9 mouse cellular contexts compared by ENCODE assay signal in genomic region chr2:33781655-33782400, GRCm38 (mm10).
A peak's percentile ranks its signal among the peaks of the same experiment; 100 is the strongest.
DNase-seq lines count a peak whose midpoint lies in the region; ATAC-seq and TF ChIP-seq lines count a peak whose summit lies in the region.
"Had no signal": no experiment of that assay in that cellular context is flagged by ENCODE, and none has a peak within 500 bp of the region (broad histone marks: within the 10 kb centered on the region; RNA-seq: fewer than 3 reads in every experiment).

No protein-coding gene starts in this region.

- H3K27ac ChIP-seq in embryonic facial prominence, embryonic 11.5 days (replicated peaks; ENCODE audit: low read depth, low read length): 0 out of 2 replicates have a peak overlapping the region, but pooled peaks have one; percentile 25
- peak overlapping the region; percentile 80 for H3K27ac ChIP-seq in limb, embryonic 10.5 days
- 0 out of 2 replicates have a peak overlapping the region, but pooled peaks have one; percentile 55 for H3K27ac ChIP-seq in midbrain, postnatal 0 days (ENCODE audit: low read depth, low read length)
- H3K27ac ChIP-seq: macrophage had no signal

- DNase-seq in R1 (ENCODE audit: low read depth, low spot score): peak; percentile 73
- peak; percentile 75 for DNase-seq in embryonic facial prominence, embryonic 11.5 days (ENCODE audit: low spot score)
- DNase-seq in limb, embryonic 10.5 days (ENCODE audit: low spot score): peak; percentile 70
- no peak for DNase-seq in midbrain, postnatal 0 days (ENCODE audit: low spot score)
- no peak for DNase-seq in adrenal gland, postnatal 14 days
- no peak for DNase-seq in ovary, postnatal 10 days (ENCODE audit: low spot score)
- DNase-seq: thymus, adult 18-20 months had no signal

- H3K36me3 ChIP-seq in embryonic facial prominence, embryonic 11.5 days (replicated peaks; ENCODE audit: control insufficient read depth, insufficient read depth, low read depth, low read length): peaks cover 5% of the 10 kb centered on the region
- peaks cover 42% of the 10 kb centered on the region for H3K36me3 ChIP-seq in limb, embryonic 10.5 days
- no peaks in the 10 kb centered on the region for H3K36me3 ChIP-seq in midbrain, postnatal 0 days (ENCODE audit: insufficient read depth, low read length)

- peaks cover 17% of the 10 kb centered on the region for H3K9me3 ChIP-seq in embryonic facial prominence, embryonic 11.5 days (replicated peaks; ENCODE audit: control insufficient read depth, low read length)
- peaks cover 25% of the 10 kb centered on the region for H3K9me3 ChIP-seq in limb, embryonic 10.5 days (replicated peaks)
- no peaks in the 10 kb centered on the region for H3K9me3 ChIP-seq in midbrain, postnatal 0 days (ENCODE audit: low read length)

- no peak for ATAC-seq in embryonic facial prominence, embryonic 11.5 days (replicated peaks; ENCODE audit: insufficient number of reproducible peaks, low FRiP score, low TSS enrichment, low read depth)
- no peak for ATAC-seq in midbrain, postnatal 0 days (ENCODE audit: low FRiP score)
- no peak for ATAC-seq in megakaryocyte, adult 5-6 weeks (ENCODE audit: poor library complexity, severe bottlenecking)

- TF ChIP-seq CTCF in midbrain, postnatal 0 days (IDR thresholded peaks at IDR 0.05): no peak

- no peak overlapping the region for H3K9ac ChIP-seq in embryonic facial prominence, embryonic 11.5 days (replicated peaks; ENCODE audit: low read length)
- no peak overlapping the region for H3K9ac ChIP-seq in midbrain, postnatal 0 days (replicated peaks; ENCODE audit: low read length, poor library complexity, severe bottlenecking)

- H3K4me3 ChIP-seq in embryonic facial prominence, embryonic 11.5 days (ENCODE audit: low read depth, low read length): no peak overlapping the region
- no peak overlapping the region for H3K4me3 ChIP-seq in limb, embryonic 10.5 days
- H3K4me3 ChIP-seq in midbrain, postnatal 0 days (ENCODE audit: low read depth, low read length): no peak overlapping the region

- 60% methylated on average over 11 of the region's 11 CpGs for WGBS in embryonic facial prominence, embryonic 11.5 days
- WGBS in limb, embryonic 10.5 days: 58% methylated on average over 11 of the region's 11 CpGs
- WGBS in midbrain, postnatal 0 days: 47% methylated on average over 11 of the region's 11 CpGs

- H3K4me1 ChIP-seq in embryonic facial prominence, embryonic 11.5 days (ENCODE audit: control insufficient read depth, insufficient read depth, low read length): no peaks in the 10 kb centered on the region
- peaks cover 40% of the 10 kb centered on the region for H3K4me1 ChIP-seq in limb, embryonic 10.5 days
- peaks cover 12% of the 10 kb centered on the region; the same call in 1 of the 2 replicates for H3K4me1 ChIP-seq in midbrain, postnatal 0 days (ENCODE audit: insufficient read depth, low read length)

- H3K4me2 ChIP-seq in embryonic facial prominence, embryonic 11.5 days (ENCODE audit: low read depth, low read length): no peak overlapping the region
- H3K4me2 ChIP-seq in midbrain, postnatal 0 days (ENCODE audit: low read depth, low read length, poor library complexity, severe bottlenecking): no peak overlapping the region

- no peaks in the 10 kb centered on the region for H3K27me3 ChIP-seq in embryonic facial prominence, embryonic 11.5 days (ENCODE audit: control insufficient read depth, insufficient read depth, low read length)
- H3K27me3 ChIP-seq in limb, embryonic 10.5 days (ENCODE audit: low read depth, poor library complexity, severe bottlenecking): no peaks in the 10 kb centered on the region
- no peaks in the 10 kb centered on the region for H3K27me3 ChIP-seq in midbrain, postnatal 0 days (ENCODE audit: insufficient read depth, low read length)

Comparison
In these comparisons a context has a peak if more than half of its experiments do, and no peak if none do; other contexts are left out.
1. DNase-seq: peak in R1 (single experiment), embryonic facial prominence, embryonic 11.5 days (single experiment) and limb, embryonic 10.5 days (single experiment); none in midbrain, postnatal 0 days (single experiment), adrenal gland, postnatal 14 days (single experiment) and ovary, postnatal 10 days (single experiment).
2. H3K27ac ChIP-seq: peak in every context shown above with its lines; median percentile 80 in limb, embryonic 10.5 days; 55 in midbrain, postnatal 0 days; 25 in embryonic facial prominence, embryonic 11.5 days.